Mouse (Mus musculus): ENCODE measurements around the gene Scaf11. TPM values are rescaled to one million over a fixed set of nuclear protein-coding genes. Genes with fewer than 3 reads are reported as not detected.

Gene Scaf11
- polyA plus RNA-seq, 1 experiment from 2014 or later, result 35.6 TPM

DNA sequence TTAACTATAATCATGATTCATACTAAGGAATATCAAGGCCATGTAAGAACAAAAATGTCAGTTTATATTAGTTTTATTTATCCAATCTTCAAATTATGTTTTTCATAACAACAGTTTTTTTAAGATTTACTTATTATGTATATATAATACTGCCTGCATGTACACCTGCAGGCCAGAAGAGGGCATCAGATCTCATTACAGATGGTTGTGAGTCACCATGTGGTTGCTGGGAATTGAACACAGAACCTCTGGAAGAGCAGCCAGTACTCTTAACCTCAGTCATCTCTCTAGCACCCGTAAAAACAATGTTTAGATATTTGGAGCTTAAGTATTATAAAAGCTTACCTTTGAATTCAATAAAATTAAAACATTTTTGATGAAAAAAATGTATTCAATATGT, 26.4 kb downstream of the Scaf11 start:
- 88% methylated on average over 1 of the region's 1 CpGs for WGBS (ENCODE audit: insufficient replicate concordance)
- no peak for DNase-seq
- no peak for ATAC-seq
- H3K4me2 ChIP-seq (ENCODE audit: low read depth, low read length), result no peak overlapping the region
- H3K27me3 ChIP-seq (ENCODE audit: insufficient read depth, low read length), result no peaks in the 10 kb centered on the region
- H3K27ac ChIP-seq (ENCODE audit: low read depth), result no peak overlapping the region
- H3K4me1 ChIP-seq (ENCODE audit: insufficient read depth), result no peaks in the 10 kb centered on the region
- H3K9me3 ChIP-seq (ENCODE audit: low read length), result peaks cover 4% of the 10 kb centered on the region; the same call in 1 of the 2 replicates
- no peak overlapping the region for H3K4me3 ChIP-seq (ENCODE audit: low read depth, low read length)
- TF ChIP-seq EP300 (IDR thresholded peaks at IDR 0.05; ENCODE audit: low read depth), result no peak
- peak; percentile 30 for TF ChIP-seq CTCF (IDR thresholded peaks at IDR 0.05; ENCODE audit: low read depth)
- H3K9ac ChIP-seq (replicated peaks), result no peak overlapping the region
- H3K36me3 ChIP-seq (replicated peaks; ENCODE audit: insufficient read depth, low read length), result peaks cover 55% of the 10 kb centered on the region

GRCm38 (mm10) chr15:96419920-96420319, 40.7 kb downstream of the Scaf11 start:
- Histone ChIP-seq H3K27ac (ENCODE audit: low read depth) (no peak overlapping the region), H3K4me2 (ENCODE audit: low read depth, low read length) (no peak overlapping the region), H3K36me3 (replicated peaks; ENCODE audit: insufficient read depth, low read length) (peaks cover 86% of the 10 kb centered on the region), H3K27me3 (ENCODE audit: insufficient read depth, low read length) (no peaks in the 10 kb centered on the region), H3K4me1 (ENCODE audit: insufficient read depth) (no peaks in the 10 kb centered on the region), H3K9ac (replicated peaks) (no peak overlapping the region), H3K9me3 (ENCODE audit: low read length) (no peaks in the 10 kb centered on the region), H3K4me3 (ENCODE audit: low read depth, low read length) (no peak overlapping the region)
- no peak for TF ChIP-seq CTCF (IDR thresholded peaks at IDR 0.05; ENCODE audit: low read depth)
- no peak for DNase-seq
- ATAC-seq, result no peak
- WGBS (ENCODE audit: insufficient replicate concordance), result 96% methylated on average over 8 of the region's 8 CpGs

DNA sequence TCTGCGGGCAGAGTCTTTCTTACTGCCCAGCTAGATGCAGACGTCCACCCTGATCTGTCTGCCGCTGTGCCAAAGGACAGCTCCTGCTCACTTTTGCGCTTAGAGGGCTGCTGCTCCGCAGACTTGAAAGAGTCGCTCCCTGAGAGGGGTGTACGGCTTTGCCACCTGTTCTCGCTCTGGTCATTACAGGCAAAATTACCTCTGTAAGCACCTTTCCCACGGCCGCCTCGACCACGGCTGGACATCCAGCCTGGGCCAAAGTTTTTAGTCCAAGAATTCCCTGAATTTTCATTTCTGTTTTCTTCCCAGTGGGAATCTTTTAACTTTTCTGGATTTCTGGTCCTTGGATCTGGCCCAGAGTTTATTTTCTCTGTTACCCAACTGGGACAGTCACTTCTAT, 42.5 kb downstream of the Scaf11 start:
- 95% methylated on average over 12 of the region's 12 CpGs for WGBS (ENCODE audit: insufficient replicate concordance)
- ATAC-seq, result no peak

DNA sequence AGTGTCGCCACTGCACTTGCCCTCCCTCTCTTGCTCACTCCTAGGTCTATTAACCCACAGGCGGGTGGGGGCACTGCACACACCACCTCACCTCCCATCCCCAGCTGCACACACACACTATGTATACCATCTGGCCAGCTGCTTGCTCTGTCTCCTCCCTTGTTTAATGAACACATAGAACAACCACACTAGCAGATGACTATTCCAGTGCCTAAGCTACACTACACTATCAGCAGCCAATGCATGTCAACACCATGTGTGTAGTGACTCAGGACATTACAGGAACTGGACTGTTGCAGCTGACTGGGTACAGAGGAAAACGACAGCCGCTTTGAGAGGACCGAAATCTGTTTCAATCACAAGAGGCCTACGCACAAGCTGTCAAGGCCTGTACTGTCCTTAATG, 51.9 kb downstream of the Scaf11 start:
- Histone ChIP-seq H3K27me3 (ENCODE audit: insufficient read depth, low read length) (no peaks in the 10 kb centered on the region), H3K4me2 (ENCODE audit: low read depth, low read length) (no peak overlapping the region), H3K27ac (ENCODE audit: low read depth) (no peak overlapping the region), H3K4me1 (ENCODE audit: insufficient read depth) (no peaks in the 10 kb centered on the region), H3K4me3 (ENCODE audit: low read depth, low read length) (no peak overlapping the region), H3K36me3 (replicated peaks; ENCODE audit: insufficient read depth, low read length) (peaks cover 48% of the 10 kb centered on the region), H3K9me3 (ENCODE audit: low read length) (no peaks in the 10 kb centered on the region), H3K9ac (replicated peaks) (no peak overlapping the region)
- WGBS (ENCODE audit: insufficient replicate concordance), result 90% methylated on average over 6 of the region's 6 CpGs
- peak; percentile 46 for ATAC-seq
- no peak for DNase-seq
- no peak for TF ChIP-seq EP300 (IDR thresholded peaks at IDR 0.05; ENCODE audit: low read depth)

More for the DNA sequence above, 42.5 kb downstream of the Scaf11 start:
- Histone ChIP-seq H3K27me3 (ENCODE audit: insufficient read depth, low read length) (no peaks in the 10 kb centered on the region), H3K9me3 (ENCODE audit: low read length) (no peaks in the 10 kb centered on the region), H3K4me3 (ENCODE audit: low read depth, low read length) (no peak overlapping the region), H3K4me2 (ENCODE audit: low read depth, low read length) (no peak overlapping the region), H3K4me1 (ENCODE audit: insufficient read depth) (no peaks in the 10 kb centered on the region), H3K36me3 (replicated peaks; ENCODE audit: insufficient read depth, low read length) (peaks cover 92% of the 10 kb centered on the region), H3K27ac (ENCODE audit: low read depth) (no peak overlapping the region), H3K9ac (replicated peaks) (no peak overlapping the region)
- DNase-seq, result no peak
- TF ChIP-seq CTCF (IDR thresholded peaks at IDR 0.05; ENCODE audit: low read depth) (no peak), EP300 (IDR thresholded peaks at IDR 0.05; ENCODE audit: low read depth) (no peak)

DNA sequence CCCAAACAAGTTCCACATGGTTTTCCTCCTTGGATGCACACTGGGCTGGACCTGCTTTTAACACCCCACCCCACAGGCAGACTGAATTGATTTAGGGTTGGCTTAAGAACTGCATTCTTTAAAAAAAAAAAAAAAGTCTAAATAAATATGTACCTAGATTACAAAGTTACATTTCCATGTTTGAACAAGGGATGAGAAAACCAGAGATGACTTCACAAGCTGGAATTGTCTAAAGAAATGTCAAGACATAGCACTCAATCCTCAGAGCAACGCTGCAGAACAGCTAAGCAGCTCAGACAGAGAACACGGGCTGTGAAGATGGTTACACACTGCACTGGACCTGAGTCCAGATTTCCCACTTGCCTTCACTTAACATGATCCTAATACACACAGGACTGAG, 53.5 kb downstream of the Scaf11 start:
- no peak overlapping the region for H3K4me3 ChIP-seq (ENCODE audit: low read depth, low read length)
- H3K9me3 ChIP-seq (ENCODE audit: low read length), result no peaks in the 10 kb centered on the region
- no peak for TF ChIP-seq CTCF (IDR thresholded peaks at IDR 0.05; ENCODE audit: low read depth)
- TF ChIP-seq EP300 (IDR thresholded peaks at IDR 0.05; ENCODE audit: low read depth), result no peak
- no peak overlapping the region for H3K4me2 ChIP-seq (ENCODE audit: low read depth, low read length)
- ATAC-seq (no peak), DNase-seq (no peak)
- no peak overlapping the region for H3K9ac ChIP-seq (replicated peaks)
- no peaks in the 10 kb centered on the region for H3K4me1 ChIP-seq (ENCODE audit: insufficient read depth)
- WGBS (ENCODE audit: insufficient replicate concordance), result 69% methylated on average over 2 of the region's 2 CpGs
- H3K27ac ChIP-seq (ENCODE audit: low read depth), result no peak overlapping the region
- H3K36me3 ChIP-seq (replicated peaks; ENCODE audit: insufficient read depth, low read length), result peaks cover 41% of the 10 kb centered on the region
- H3K27me3 ChIP-seq (ENCODE audit: insufficient read depth, low read length), result no peaks in the 10 kb centered on the region

DNA sequence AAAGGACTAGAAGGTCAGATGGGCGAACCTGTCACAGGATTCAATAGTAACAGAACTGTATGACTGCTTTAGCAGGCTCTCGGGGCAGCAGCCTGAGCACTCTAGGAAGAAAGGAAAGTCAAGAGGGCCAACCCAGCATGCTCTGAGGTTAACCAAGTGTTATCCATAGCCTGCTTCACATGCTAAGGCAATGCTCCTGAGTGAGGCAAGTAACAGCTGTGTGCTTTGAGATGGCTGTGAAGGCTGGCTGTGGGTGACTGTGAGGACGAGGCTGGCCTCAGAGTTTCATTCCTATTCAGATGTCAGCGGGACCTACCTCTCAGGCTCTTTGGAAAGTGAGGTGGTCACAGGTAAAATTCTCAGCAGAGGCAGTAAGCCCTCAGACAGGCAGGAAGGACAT, 54.4 kb downstream of the Scaf11 start:
- Histone ChIP-seq H3K4me2 (ENCODE audit: low read depth, low read length) (no peak overlapping the region), H3K27me3 (ENCODE audit: insufficient read depth, low read length) (no peaks in the 10 kb centered on the region), H3K4me3 (ENCODE audit: low read depth, low read length) (no peak overlapping the region), H3K4me1 (ENCODE audit: insufficient read depth) (no peaks in the 10 kb centered on the region), H3K9ac (replicated peaks) (no peak overlapping the region), H3K36me3 (replicated peaks; ENCODE audit: insufficient read depth, low read length) (peaks cover 43% of the 10 kb centered on the region), H3K9me3 (ENCODE audit: low read length) (no peaks in the 10 kb centered on the region), H3K27ac (ENCODE audit: low read depth) (no peak overlapping the region)
- no peak for TF ChIP-seq EP300 (IDR thresholded peaks at IDR 0.05; ENCODE audit: low read depth)
- no peak for TF ChIP-seq CTCF (IDR thresholded peaks at IDR 0.05; ENCODE audit: low read depth)
- DNase-seq, result no peak
- 85% methylated on average over 4 of the region's 4 CpGs for WGBS (ENCODE audit: insufficient replicate concordance)
- ATAC-seq, result no peak

DNA sequence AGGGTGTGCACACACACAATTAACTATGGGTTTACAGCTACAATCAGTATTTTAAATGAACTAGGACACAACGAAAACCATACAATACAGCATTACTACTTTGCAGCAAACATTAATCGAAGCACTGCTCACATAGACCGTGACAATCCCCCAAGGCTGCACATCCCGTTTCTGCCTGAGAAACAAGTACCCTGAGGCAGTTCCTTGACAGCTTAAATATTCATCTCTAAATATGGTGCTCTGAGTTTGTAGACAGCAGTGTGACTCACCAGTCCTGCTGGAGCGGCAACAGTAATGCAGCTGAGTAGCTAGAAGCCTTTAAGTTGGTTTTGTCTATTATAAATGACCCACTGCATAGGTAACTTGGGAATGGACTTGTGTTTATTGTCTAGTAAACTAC, 55.1 kb downstream of the Scaf11 start:
- no peak for TF ChIP-seq CTCF (IDR thresholded peaks at IDR 0.05; ENCODE audit: low read depth)

More for the DNA sequence above, 55.1 kb downstream of the Scaf11 start:
- H3K9ac ChIP-seq (replicated peaks), result no peak overlapping the region
- 90% methylated on average over 5 of the region's 5 CpGs for WGBS (ENCODE audit: insufficient replicate concordance)
- H3K4me3 ChIP-seq (ENCODE audit: low read depth, low read length), result no peak overlapping the region
- no peak overlapping the region for H3K27ac ChIP-seq (ENCODE audit: low read depth)
- H3K4me2 ChIP-seq (ENCODE audit: low read depth, low read length), result no peak overlapping the region
- DNase-seq (no peak), ATAC-seq (no peak)
- H3K27me3 ChIP-seq (ENCODE audit: insufficient read depth, low read length), result no peaks in the 10 kb centered on the region
- H3K36me3 ChIP-seq (replicated peaks; ENCODE audit: insufficient read depth, low read length), result peaks cover 45% of the 10 kb centered on the region
- no peaks in the 10 kb centered on the region for H3K4me1 ChIP-seq (ENCODE audit: insufficient read depth)
- no peaks in the 10 kb centered on the region for H3K9me3 ChIP-seq (ENCODE audit: low read length)

All from liver, postnatal 0 days (tissue).